Mouse (Mus musculus) layer of hippocampus, adult 11-12 months (tissue): Measurements from ENCODE around the gene Coq2.

Source experiments
- DNase-seq: peaks from one replicate; pipeline ENCODE4 v3.0.0; 2022; ENCODE audit warnings: low spot score

The Coq2 gene

GRCm38 (mm10) chr5:100658460-100658859, 16.5 kb downstream of the Coq2 start:
- DNase-seq: peak; percentile 59

GRCm38 (mm10) chr5:100656352-100656751, 18.6 kb downstream of the Coq2 start:
- DNase-seq: no peak

- DNase-seq: no peak
These were observed 22.6 kb downstream of the Coq2 start for GRCm38 (mm10) chr5:100652327-100652726.

GRCm38 (mm10) chr5:100651486-100651885, 23.5 kb downstream of the Coq2 start:
- no peak for DNase-seq

GRCm38 (mm10) chr5:100650969-100651368, 24.0 kb downstream of the Coq2 start:
- no peak for DNase-seq

GRCm38 (mm10) chr5:100648546-100648945, 26.4 kb downstream of the Coq2 start:
- no peak for DNase-seq

GRCm38 (mm10) chr5:100648046-100648445, 26.9 kb downstream of the Coq2 start:
- no peak for DNase-seq

GRCm38 (mm10) chr5:100646558-100646957, 28.4 kb downstream of the Coq2 start:
- DNase-seq: no peak

GRCm38 (mm10) chr5:100643991-100644535, 30.9 kb downstream of the Coq2 start:
- no peak for DNase-seq

GRCm38 (mm10) chr5:100643253-100643990, 31.5 kb downstream of the Coq2 start:
- DNase-seq: peak; percentile 52

GRCm38 (mm10) chr5:100642316-100642715, 32.6 kb downstream of the Coq2 start:
- no peak for DNase-seq

GRCm38 (mm10) chr5:100638483-100638882, 36.5 kb downstream of the Coq2 start:
- no peak for DNase-seq

- DNase-seq: no peak
These were observed 38.0 kb downstream of the Coq2 start for GRCm38 (mm10) chr5:100636794-100637544.

GRCm38 (mm10) chr5:100635908-100636307, 39.0 kb downstream of the Coq2 start:
- DNase-seq: no peak

- DNase-seq: no peak
These were observed 40.0 kb downstream of the Coq2 start for GRCm38 (mm10) chr5:100634885-100635478.

- DNase-seq: no peak
These were observed 42.3 kb downstream of the Coq2 start for GRCm38 (mm10) chr5:100632540-100633129.

GRCm38 (mm10) chr5:100628807-100629206, 46.1 kb downstream of the Coq2 start:
- no peak for DNase-seq

- DNase-seq: no peak
These were observed 48.4 kb downstream of the Coq2 start for GRCm38 (mm10) chr5:100626526-100626925.

GRCm38 (mm10) chr5:100624743-100625360, 50.1 kb downstream of the Coq2 start:
- no peak for DNase-seq

GRCm38 (mm10) chr5:100622509-100623163, 52.3 kb downstream of the Coq2 start:
- no peak for DNase-seq

- no peak for DNase-seq
These were observed 52.9 kb downstream of the Coq2 start for GRCm38 (mm10) chr5:100621876-100622508.
